Mouse (Mus musculus): ENCODE measurements around the gene Slc18b1. TPM values are rescaled to one million over a fixed set of nuclear protein-coding genes. Genes with fewer than 3 reads are reported as not detected.

The Slc18b1 gene
- polyA plus RNA-seq, 1 experiment from 2014 or later = 14.2 TPM

GRCm38 (mm10) chr10:23852096-23852495, 55.3 kb downstream of the Slc18b1 start:
- Histone ChIP-seq H3K27ac (no peak overlapping the region), H3K9ac (no peak overlapping the region), H3K4me1 (no peaks in the 10 kb centered on the region), H3K27me3 (no peaks in the 10 kb centered on the region), H3K9me3 (no peaks in the 10 kb centered on the region), H3K4me3 (no peak overlapping the region), H3K4me2 (no peak overlapping the region), H3K36me3 (no peaks in the 10 kb centered on the region)
- no peak for ATAC-seq (ENCODE audit: insufficient number of reproducible peaks, low FRiP score, low TSS enrichment, low read depth)
- WGBS = 76% methylated on average over 2 of the region's 2 CpGs

- H3K27ac ChIP-seq = no peak overlapping the region
- 72% methylated on average over 9 of the region's 9 CpGs for WGBS
Observed at GRCm38 (mm10) chr10:23864362-23865312, 67.9 kb downstream of the Slc18b1 start.

More at GRCm38 (mm10) chr10:23864362-23865312, 67.9 kb downstream of the Slc18b1 start:
- Histone ChIP-seq H3K27me3 (no peaks in the 10 kb centered on the region), H3K4me1 (no peaks in the 10 kb centered on the region), H3K9me3 (no peaks in the 10 kb centered on the region; the same call in 1 of the 2 replicates), H3K4me3 (no peak overlapping the region), H3K36me3 (no peaks in the 10 kb centered on the region), H3K4me2 (no peak overlapping the region), H3K9ac (no peak overlapping the region)
- ATAC-seq (ENCODE audit: insufficient number of reproducible peaks, low FRiP score, low TSS enrichment, low read depth) = no peak

Other genes starting within 250 kb of the Slc18b1 start
- gene Rps12, start 9.7 kb upstream of the Slc18b1 start, polyA plus RNA-seq (2015; fragmentation: Nextera tagmentation; extraction: Ambion mirVana) = 171 and 214 TPM in 2 replicates
- 0.15 TPM in 1 of 2 replicates, not detected in the other for gene Vnn3, start 54.5 kb downstream of the Slc18b1 start, polyA plus RNA-seq (2015; fragmentation: Nextera tagmentation; extraction: Ambion mirVana)
- gene Vnn1, start 97.7 kb downstream of the Slc18b1 start, polyA plus RNA-seq (2015; fragmentation: Nextera tagmentation; extraction: Ambion mirVana) = 0.60 and 0.97 TPM in 2 replicates
- gene Taar1, start 123.4 kb downstream of the Slc18b1 start, polyA plus RNA-seq (2015; fragmentation: Nextera tagmentation; extraction: Ambion mirVana) = not detected in 2 replicates
- not detected in 2 replicates for gene Taar2, start 141.6 kb downstream of the Slc18b1 start, polyA plus RNA-seq (2015; fragmentation: Nextera tagmentation; extraction: Ambion mirVana)
- not detected in 2 replicates for gene Taar3, start 152.6 kb downstream of the Slc18b1 start, polyA plus RNA-seq (2015; fragmentation: Nextera tagmentation; extraction: Ambion mirVana)
- not detected in 2 replicates for gene Taar4, start 163.5 kb downstream of the Slc18b1 start, polyA plus RNA-seq (2015; fragmentation: Nextera tagmentation; extraction: Ambion mirVana)
- not detected in 2 replicates for gene Taar5, start 173.7 kb downstream of the Slc18b1 start, polyA plus RNA-seq (2015; fragmentation: Nextera tagmentation; extraction: Ambion mirVana)
- gene Taar6, start 188.7 kb downstream of the Slc18b1 start, polyA plus RNA-seq (2015; fragmentation: Nextera tagmentation; extraction: Ambion mirVana) = not detected in 2 replicates
- not detected in 2 replicates for gene Taar7a, start 196.5 kb downstream of the Slc18b1 start, polyA plus RNA-seq (2015; fragmentation: Nextera tagmentation; extraction: Ambion mirVana)
- not detected in 2 replicates for gene Taar7b, start 203.0 kb downstream of the Slc18b1 start, polyA plus RNA-seq (2015; fragmentation: Nextera tagmentation; extraction: Ambion mirVana)
- not detected in 2 replicates for gene Taar7d, start 230.2 kb downstream of the Slc18b1 start, polyA plus RNA-seq (2015; fragmentation: Nextera tagmentation; extraction: Ambion mirVana)
- gene Taar7e, start 240.6 kb downstream of the Slc18b1 start, polyA plus RNA-seq (2015; fragmentation: Nextera tagmentation; extraction: Ambion mirVana) = not detected in 2 replicates

Measured in limb, embryonic 15.5 days (tissue).